Mouse (Mus musculus) CH12.LX (cell line): ENCODE data around the gene Tsen54. TPM values are rescaled to one million over a fixed set of nuclear protein-coding genes. Genes with fewer than 3 reads are reported as not detected.

Experiments used
- DNase-seq: peaks from one replicate; pipeline ENCODE4 v3.0.0-alpha.2; 2013; ENCODE audit errors: extremely low read depth
- H3K27ac ChIP-seq: 2 replicates; pipeline ENCODE4 v1.5.1; 2012; ENCODE audit warnings: low read depth, mild to moderate bottlenecking, control low read depth, moderate library complexity; ENCODE audit not compliant: insufficient read depth
- H3K27me3 ChIP-seq: replicated peaks from 2 replicates; pipeline ENCODE3; 2012; ENCODE audit warnings: inconsistent platforms
- H3K36me3 ChIP-seq, 2 experiments: replicated peaks in 1 of 2; 2 replicates each; pipeline versions ENCODE3 to v1.6.1; 2012; ENCODE audit warnings: inconsistent platforms in 1 of 2, low read length in 1 of 2, mild to moderate bottlenecking in 1 of 2, mixed read lengths in 1 of 2, moderate library complexity in 1 of 2; ENCODE audit not compliant: control insufficient read depth in 1 of 2, insufficient read depth in 1 of 2
- H3K4me1 ChIP-seq, 2 experiments: 2 replicates each; pipeline ENCODE4 v1.6.1; 2012; ENCODE audit warnings: inconsistent platforms in 1 of 2, moderate library complexity in 1 of 2; ENCODE audit not compliant: insufficient read depth in 2 of 2, control insufficient read depth in 1 of 2
- H3K4me2 ChIP-seq: 2 replicates; pipeline ENCODE4 v1.6.1; 2012; ENCODE audit warnings: low read depth, mild to moderate bottlenecking, control low read depth; ENCODE audit not compliant: poor library complexity, insufficient read depth, severe bottlenecking
- H3K4me3 ChIP-seq, 3 experiments: fragments of 150-350 bp in 1 of 3; sonication (generic) in 1 of 3; replicated peaks in 1 of 3; 2 replicates each; pipeline versions ENCODE3 to v1.5.1; 2011 to 2012; ENCODE audit warnings: low read depth in 2 of 3, low read length in 2 of 3, mild to moderate bottlenecking in 2 of 3, moderate library complexity in 2 of 3, control low read depth in 1 of 3, improper control_type of control experiment in 1 of 3, inconsistent platforms in 1 of 3, mixed read lengths in 1 of 3; ENCODE audit not compliant: poor library complexity in 1 of 3
- H3K79me2 ChIP-seq: replicated peaks from 2 replicates; pipeline ENCODE4 v1.6.1; 2012; ENCODE audit warnings: mild to moderate bottlenecking, moderate library complexity; ENCODE audit not compliant: control insufficient read depth, poor library complexity, insufficient read depth, severe bottlenecking; ENCODE audit errors: extremely low read depth
- H3K9ac ChIP-seq: 2 replicates; pipeline ENCODE4 v1.6.1; 2012; ENCODE audit warnings: low read depth, mild to moderate bottlenecking, control low read depth, moderate library complexity; ENCODE audit not compliant: insufficient read depth
- H3K9me3 ChIP-seq: replicated peaks from 2 replicates; pipeline ENCODE3; 2012; ENCODE audit warnings: low read length, inconsistent platforms, mixed read lengths
- BHLHE40 ChIP-seq: IDR thresholded peaks from 2 replicates; pipeline ENCODE4 v1.6.1; 2011; ENCODE audit warnings: mild to moderate bottlenecking, low read depth, low read length, improper control_type of control experiment
- CHD1 ChIP-seq: IDR thresholded peaks from 2 replicates; pipeline ENCODE4 v1.6.1; 2012; ENCODE audit warnings: low read depth, low read length, improper control_type of control experiment, inconsistent platforms
- CTCF ChIP-seq, 2 experiments: IDR thresholded peaks in 1 of 2; conservative IDR thresholded peaks in 1 of 2; 2 replicates each; pipeline ENCODE4 v1.5.1; 2011 to 2012; ENCODE audit warnings: low read depth in 2 of 2, low read length in 2 of 2, improper control_type of control experiment in 1 of 2, inconsistent platforms in 1 of 2, mild to moderate bottlenecking in 1 of 2, moderate library complexity in 1 of 2
- ETS1 ChIP-seq: conservative IDR thresholded peaks from 2 replicates; pipeline ENCODE4 v1.6.1; 2012; ENCODE audit warnings: low read depth, mild to moderate bottlenecking, inconsistent platforms, low read length, improper control_type of control experiment, moderate library complexity
- JUN ChIP-seq: IDR thresholded peaks from 2 replicates; pipeline ENCODE4 v1.6.1; 2011; ENCODE audit warnings: low read depth, mild to moderate bottlenecking, low read length, improper control_type of control experiment, moderate library complexity; ENCODE audit not compliant: insufficient read depth
- MAX ChIP-seq: IDR thresholded peaks from 2 replicates; pipeline ENCODE4 v1.6.1; 2011; ENCODE audit warnings: low read length, improper control_type of control experiment
- MEF2A ChIP-seq: IDR thresholded peaks from 2 replicates; pipeline ENCODE4 v1.6.1; 2014; ENCODE audit warnings: low read depth, mild to moderate bottlenecking, inconsistent platforms, low read length, improper control_type of control experiment, borderline replicate concordance
- MXI1 ChIP-seq: IDR thresholded peaks from 2 replicates; pipeline ENCODE4 v1.6.1; 2011; ENCODE audit warnings: mild to moderate bottlenecking, low read depth, low read length, improper control_type of control experiment
- NRF1 ChIP-seq: IDR thresholded peaks from 2 replicates; pipeline ENCODE4 v1.6.1; 2014; ENCODE audit warnings: low read depth, mild to moderate bottlenecking, inconsistent platforms, low read length, improper control_type of control experiment, moderate library complexity
- RAD21 ChIP-seq: IDR thresholded peaks from 2 replicates; pipeline ENCODE4 v1.6.1; 2011; ENCODE audit warnings: low read depth, mild to moderate bottlenecking, low read length, improper control_type of control experiment, moderate library complexity
- TCF12 ChIP-seq: IDR thresholded peaks from 2 replicates; pipeline ENCODE4 v1.6.1; 2014; ENCODE audit warnings: low read depth, mild to moderate bottlenecking, inconsistent platforms, low read length, improper control_type of control experiment
- UBTF ChIP-seq: IDR thresholded peaks from 2 replicates; pipeline ENCODE4 v1.6.1; 2012; ENCODE audit warnings: low read depth, mild to moderate bottlenecking, inconsistent platforms, low read length, improper control_type of control experiment, moderate library complexity
- USF2 ChIP-seq: conservative IDR thresholded peaks from 2 replicates; pipeline ENCODE4 v1.6.1; 2011; ENCODE audit warnings: low read depth, low read length, improper control_type of control experiment
- ZC3H11A ChIP-seq: IDR thresholded peaks from 2 replicates; pipeline ENCODE4 v1.6.1; 2012; ENCODE audit warnings: low read depth, mild to moderate bottlenecking, inconsistent platforms, low read length, improper control_type of control experiment
- ZKSCAN1 ChIP-seq: IDR thresholded peaks from 2 replicates; pipeline ENCODE4 v1.6.1; 2012; ENCODE audit warnings: low read depth, inconsistent platforms, low read length, improper control_type of control experiment, borderline replicate concordance
- ZMIZ1 ChIP-seq: IDR thresholded peaks from 2 replicates; pipeline ENCODE4 v1.6.1; 2012; ENCODE audit warnings: low read depth, mild to moderate bottlenecking, inconsistent platforms, low read length, improper control_type of control experiment
- dilution Hi-C: fragments of 300-500 bp; cut with MboI; formaldehyde crosslinking; loops from 2 replicates; pipeline ENCODE4 v1.14.3; 2020; ENCODE audit warnings: low sequenced_read_pairs; ENCODE audit not compliant: extremely low pct_unique_long_range_greater_than_20kb, extremely low pct_ligation_motif_present
- in situ Hi-C: fragments of 300-500 bp; cut with MboI; formaldehyde crosslinking; loops from 3 replicates; pipeline ENCODE4 v1.14.3; 2019; ENCODE audit warnings: low sequenced_read_pairs, low pct_ligation_motif_present, low pct_unique_long_range_greater_than_20kb, mixed read lengths
- polyA plus RNA-seq: library from polyadenylated mRNA; unstranded; fragments of >175 nt; gene quantifications from 2 replicates; pipeline ENCODE4 v1.2.1, GENCODE M21; 2012; ENCODE audit warnings: low read depth; ENCODE audit not compliant: insufficient read length
- total RNA-seq, 2 experiments: library from RNA; depleted of rRNA; stranded (reverse); fragments of 300-350 nt in 1 of 2; fragments of >200 nt in 1 of 2; gene quantifications; 2 replicates each; pipeline ENCODE4 v1.2.3; 2012 to 2014

Gene Tsen54
- total and polyA plus RNA-seq, 3 experiments, result 45.8 to 71.1 (median 59.4) TPM

- Histone ChIP-seq H3K9ac (no peak overlapping the region), H3K79me2 (no peaks in the 10 kb centered on the region), H3K27me3 (peaks cover 16% of the 10 kb centered on the region), H3K9me3 (peaks cover 3% of the 10 kb centered on the region), H3K4me2 (no peak overlapping the region), H3K4me1 (peaks cover 8 to 23% of the 10 kb centered on the region in 2 experiments), H3K27ac (no peak overlapping the region), H3K36me3 (no peaks in the 10 kb centered on the region), H3K4me3 (no peak overlapping the region)
- dilution Hi-C loops, result no loop called here
- no peak for DNase-seq
- in situ Hi-C loops, result no loop called here
- TF ChIP-seq NRF1 (no peak), ZMIZ1 (no peak), JUN (no peak), CTCF (conservative IDR thresholded peaks at IDR 0.05 in 1 of 2, IDR thresholded peaks at IDR 0.05 in 1 of 2; ENCODE audit: low read depth in 2 of 2, low read length in 2 of 2) (no peak), ZC3H11A (no peak), UBTF (no peak), RAD21 (no peak), USF2 (no peak), MEF2A (no peak), MXI1 (no peak), ZKSCAN1 (no peak), ETS1 (no peak), TCF12 (no peak), MAX (no peak), CHD1 (no peak), BHLHE40 (no peak)
These were observed 57.9 kb downstream of the Tsen54 start for GRCm38 (mm10) chr11:115872437-115872836.

Other genes starting within 250 kb of the Tsen54 start
- 172 and 217 TPM in 2 replicates for gene Mrps7, start 210.8 kb upstream of the Tsen54 start, total RNA-seq (2012; rRNA removed)
- 154 and 168 TPM in 2 replicates for gene Mrps7, start 210.8 kb upstream of the Tsen54 start, total RNA-seq (2014; rRNA removed)
- 157 and 184 TPM in 2 replicates for gene Mrps7, start 210.8 kb upstream of the Tsen54 start, polyA plus RNA-seq
- 18.7 and 22.6 TPM in 2 replicates for gene Gga3, start 210.7 kb upstream of the Tsen54 start, total RNA-seq (2012; rRNA removed)
- 7.7 TPM in 2 replicates for gene Gga3, start 210.7 kb upstream of the Tsen54 start, total RNA-seq (2014; rRNA removed)
- 37.2 and 39.8 TPM in 2 replicates for gene Gga3, start 210.7 kb upstream of the Tsen54 start, polyA plus RNA-seq
- 143 and 177 TPM in 2 replicates for gene Mif4gd, start 201.8 kb upstream of the Tsen54 start, total RNA-seq (2012; rRNA removed)
- 160 and 174 TPM in 2 replicates for gene Mif4gd, start 201.8 kb upstream of the Tsen54 start, total RNA-seq (2014; rRNA removed)
- 131 and 143 TPM in 2 replicates for gene Mif4gd, start 201.8 kb upstream of the Tsen54 start, polyA plus RNA-seq
- 277 and 312 TPM in 2 replicates for gene Slc25a19, start 186.4 kb upstream of the Tsen54 start, total RNA-seq (2012; rRNA removed)
- gene Slc25a19, start 186.4 kb upstream of the Tsen54 start, total RNA-seq (2014; rRNA removed), result 278 and 294 TPM in 2 replicates
- gene Slc25a19, start 186.4 kb upstream of the Tsen54 start, polyA plus RNA-seq, result 374 and 398 TPM in 2 replicates
- gene Grb2, start 106.1 kb upstream of the Tsen54 start, total RNA-seq (2012; rRNA removed), result 63.6 and 67.7 TPM in 2 replicates
- gene Grb2, start 106.1 kb upstream of the Tsen54 start, total RNA-seq (2014; rRNA removed), result 110 and 117 TPM in 2 replicates
- gene Grb2, start 106.1 kb upstream of the Tsen54 start, polyA plus RNA-seq, result 228 and 241 TPM in 2 replicates
- 19.0 and 27.4 TPM in 2 replicates for gene Tmem94, start 49.3 kb upstream of the Tsen54 start, total RNA-seq (2012; rRNA removed)
- gene Tmem94, start 49.3 kb upstream of the Tsen54 start, total RNA-seq (2014; rRNA removed), result 4.8 and 6.4 TPM in 2 replicates
- 13.5 and 15.0 TPM in 2 replicates for gene Tmem94, start 49.3 kb upstream of the Tsen54 start, polyA plus RNA-seq
- 8.2 and 8.9 TPM in 2 replicates for gene Caskin2, start 1.1 kb upstream of the Tsen54 start, total RNA-seq (2012; rRNA removed)
- gene Caskin2, start 1.1 kb upstream of the Tsen54 start, total RNA-seq (2014; rRNA removed), result 2.7 and 2.9 TPM in 2 replicates
- gene Caskin2, start 1.1 kb upstream of the Tsen54 start, polyA plus RNA-seq, result 6.4 and 6.9 TPM in 2 replicates
- gene Llgl2, start 9.3 kb downstream of the Tsen54 start, total RNA-seq (2012; rRNA removed), result 12.3 and 14.7 TPM in 2 replicates
- gene Llgl2, start 9.3 kb downstream of the Tsen54 start, total RNA-seq (2014; rRNA removed), result 3.8 and 4.4 TPM in 2 replicates
- 6.8 and 9.2 TPM in 2 replicates for gene Llgl2, start 9.3 kb downstream of the Tsen54 start, polyA plus RNA-seq
- 0.17 and 0.21 TPM in 2 replicates for gene Myo15b, start 43.7 kb downstream of the Tsen54 start, total RNA-seq (2012; rRNA removed)
- not detected in 2 replicates for gene Myo15b, start 43.7 kb downstream of the Tsen54 start, total RNA-seq (2014; rRNA removed)
- 0.43 and 0.72 TPM in 2 replicates for gene Myo15b, start 43.7 kb downstream of the Tsen54 start, polyA plus RNA-seq
- 0.42 and 0.46 TPM in 2 replicates for gene Smim5, start 85.2 kb downstream of the Tsen54 start, total RNA-seq (2012; rRNA removed)
- gene Smim5, start 85.2 kb downstream of the Tsen54 start, total RNA-seq (2014; rRNA removed), result 0.98 and 1.6 TPM in 2 replicates
- 1.4 and 2.3 TPM in 2 replicates for gene Smim5, start 85.2 kb downstream of the Tsen54 start, polyA plus RNA-seq
- gene Smim6, start 97.3 kb downstream of the Tsen54 start, total RNA-seq (2012; rRNA removed), result 0.21 and 0.29 TPM in 2 replicates
- gene Smim6, start 97.3 kb downstream of the Tsen54 start, total RNA-seq (2014; rRNA removed), result not detected in 2 replicates
- 0.56 and 0.59 TPM in 2 replicates for gene Smim6, start 97.3 kb downstream of the Tsen54 start, polyA plus RNA-seq
- 72.2 and 83.6 TPM in 2 replicates for gene Sap30bp, start 118.6 kb downstream of the Tsen54 start, total RNA-seq (2012; rRNA removed)
- 256 and 275 TPM in 2 replicates for gene Sap30bp, start 118.6 kb downstream of the Tsen54 start, total RNA-seq (2014; rRNA removed)
- 167 and 219 TPM in 2 replicates for gene Sap30bp, start 118.6 kb downstream of the Tsen54 start, polyA plus RNA-seq
- 30.9 and 31.0 TPM in 2 replicates for gene Recql5, start 118.8 kb downstream of the Tsen54 start, total RNA-seq (2012; rRNA removed)
- 21.8 and 22.8 TPM in 2 replicates for gene Recql5, start 118.8 kb downstream of the Tsen54 start, total RNA-seq (2014; rRNA removed)
- gene Recql5, start 118.8 kb downstream of the Tsen54 start, polyA plus RNA-seq, result 38.9 and 43.3 TPM in 2 replicates
- 3.4 and 6.3 TPM in 2 replicates for gene Itgb4, start 160.0 kb downstream of the Tsen54 start, total RNA-seq (2012; rRNA removed)
- 0.09 and 0.42 TPM in 2 replicates for gene Itgb4, start 160.0 kb downstream of the Tsen54 start, total RNA-seq (2014; rRNA removed)
- 0.59 and 0.91 TPM in 2 replicates for gene Itgb4, start 160.0 kb downstream of the Tsen54 start, polyA plus RNA-seq
- gene Galk1, start 198.0 kb downstream of the Tsen54 start, total RNA-seq (2012; rRNA removed), result 340 and 413 TPM in 2 replicates
- 228 and 263 TPM in 2 replicates for gene Galk1, start 198.0 kb downstream of the Tsen54 start, total RNA-seq (2014; rRNA removed)
- 293 and 300 TPM in 2 replicates for gene Galk1, start 198.0 kb downstream of the Tsen54 start, polyA plus RNA-seq
- 340 and 455 TPM in 2 replicates for gene H3f3b, start 213.2 kb downstream of the Tsen54 start, total RNA-seq (2012; rRNA removed)
- 567 and 573 TPM in 2 replicates for gene H3f3b, start 213.2 kb downstream of the Tsen54 start, total RNA-seq (2014; rRNA removed)
- gene H3f3b, start 213.2 kb downstream of the Tsen54 start, polyA plus RNA-seq, result 862 and 889 TPM in 2 replicates
- 22.2 and 24.7 TPM in 2 replicates for gene Unk, start 215.6 kb downstream of the Tsen54 start, total RNA-seq (2012; rRNA removed)
- 18.5 and 20.9 TPM in 2 replicates for gene Unk, start 215.6 kb downstream of the Tsen54 start, total RNA-seq (2014; rRNA removed)
- gene Unk, start 215.6 kb downstream of the Tsen54 start, polyA plus RNA-seq, result 30.5 and 35.0 TPM in 2 replicates